Mouse (Mus musculus): Measurements from ENCODE around the gene Tmem182. TPM values are rescaled to one million over a fixed set of nuclear protein-coding genes. Genes with fewer than 3 reads are reported as not detected.

Tmem182 gene
- polyA plus RNA-seq, 1 experiment from 2014 or later = 0.57 TPM

DNA sequence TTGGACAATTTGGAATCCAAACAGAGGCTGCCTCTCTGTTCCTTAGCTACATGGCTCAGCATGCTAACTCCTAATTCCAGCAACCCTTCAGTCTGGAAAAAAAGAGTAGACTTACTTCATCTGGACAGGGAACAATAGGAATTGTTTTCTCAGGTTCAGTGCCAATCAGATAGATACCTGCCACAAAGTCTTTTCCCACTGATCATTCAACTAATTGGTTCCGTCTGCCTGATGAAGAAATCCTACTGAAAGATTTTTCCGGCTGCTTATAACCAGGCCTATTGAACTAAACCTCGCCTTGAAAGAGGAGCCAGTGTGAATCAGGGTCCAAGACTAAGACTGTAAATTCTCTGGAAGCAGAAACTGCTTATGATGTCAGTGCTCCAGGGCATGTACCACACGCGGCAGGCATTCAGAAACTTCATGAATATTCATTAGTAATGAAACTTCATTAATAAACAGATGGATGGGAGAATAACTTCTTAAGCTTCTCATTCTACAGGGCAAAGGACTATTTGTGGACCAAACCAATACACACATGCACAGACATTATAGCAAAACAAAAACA, 15.7 kb upstream of the Tmem182 start:
- ATAC-seq (ENCODE audit: low read depth) = no peak
- peak overlapping the region; percentile 72 for H3K4me3 ChIP-seq (ENCODE audit: low read depth, low read length)
- H3K27me3 ChIP-seq (ENCODE audit: control insufficient read depth, insufficient read depth, low read depth, low read length) = no peaks in the 10 kb centered on the region
- peak overlapping the region; percentile 71 for H3K9ac ChIP-seq (ENCODE audit: low read depth, low read length)
- no peak overlapping the region for H3K27ac ChIP-seq (ENCODE audit: low read length)
- H3K36me3 ChIP-seq (ENCODE audit: control insufficient read depth, insufficient read depth) = no peaks in the 10 kb centered on the region
- H3K4me2 ChIP-seq (ENCODE audit: low read depth, low read length) = peak overlapping the region; percentile 79
- peaks cover 5% of the 10 kb centered on the region for H3K4me1 ChIP-seq (ENCODE audit: control insufficient read depth, low read depth, low read length)
- WGBS (ENCODE audit: insufficient replicate concordance) = 36% methylated on average over 5 of the region's 5 CpGs
- no peaks in the 10 kb centered on the region for H3K9me3 ChIP-seq (replicated peaks; ENCODE audit: control insufficient read depth, low read length)

DNA sequence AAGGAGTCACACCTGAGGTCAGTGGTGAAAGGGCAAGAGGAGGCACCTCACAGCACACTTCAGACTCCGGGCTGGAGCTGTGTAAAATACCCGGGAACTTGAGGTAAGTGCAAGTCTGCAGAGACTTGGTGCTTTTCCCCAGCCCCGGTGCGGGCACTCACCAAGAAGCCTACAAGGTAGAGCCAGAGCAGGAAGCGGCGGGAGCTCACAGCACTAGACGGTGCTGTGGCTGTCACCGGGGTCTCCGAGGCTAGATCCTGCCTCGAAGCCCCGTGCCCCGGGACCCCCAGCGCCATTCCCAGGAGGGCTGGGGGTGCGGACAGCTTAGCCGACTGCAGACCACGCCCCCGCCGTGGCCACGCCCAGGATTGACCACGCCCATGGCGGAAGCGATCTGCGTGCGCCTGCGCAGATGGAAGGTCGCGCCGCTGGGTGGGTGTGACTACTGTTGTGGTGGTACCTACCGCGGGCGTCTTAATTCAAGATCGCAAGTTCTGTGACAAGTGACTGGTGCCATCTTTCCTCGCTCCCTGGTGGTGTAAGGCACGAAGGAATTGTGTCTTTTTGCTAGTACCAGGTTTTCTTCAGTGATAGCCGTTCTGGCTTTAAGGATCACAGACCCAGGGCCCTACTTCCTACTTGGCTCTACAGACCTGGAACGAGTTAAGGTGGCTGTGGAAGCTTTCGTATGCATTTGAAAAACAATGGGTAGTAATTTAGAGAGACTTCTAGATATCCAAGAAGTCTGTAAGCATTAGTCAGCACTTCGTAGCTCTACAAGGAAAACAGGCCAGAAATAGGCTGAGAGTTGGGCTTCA, 14.9 kb upstream of the Tmem182 start, which contains the start of gene Mfsd9:
Gene Mfsd9, minus strand, starts transcription at position 364 of the 818 bp plus-strand sequence.
- H3K27me3 ChIP-seq (ENCODE audit: control insufficient read depth, insufficient read depth, low read depth, low read length) = no peaks in the 10 kb centered on the region
- H3K4me1 ChIP-seq (ENCODE audit: control insufficient read depth, low read depth, low read length) = peaks cover 5% of the 10 kb centered on the region
- 3% methylated on average over 37 of the region's 38 CpGs for WGBS (ENCODE audit: insufficient replicate concordance)
- peak within 1 kb of the TSS; percentile 16; the same call in 1 of the 2 replicates for H3K27ac ChIP-seq (ENCODE audit: low read length)
- H3K4me3 ChIP-seq (ENCODE audit: low read depth, low read length) = peak within 1 kb of the TSS; percentile 72
- peak within 1 kb of the TSS; percentile 79 for H3K4me2 ChIP-seq (ENCODE audit: low read depth, low read length)
- H3K36me3 ChIP-seq (ENCODE audit: control insufficient read depth, insufficient read depth) = no peaks in the 10 kb centered on the region
- peak within 1 kb of the TSS; percentile 71 for H3K9ac ChIP-seq (ENCODE audit: low read depth, low read length)
- no peaks in the 10 kb centered on the region for H3K9me3 ChIP-seq (replicated peaks; ENCODE audit: control insufficient read depth, low read length)
- peak; percentile 87 for ATAC-seq (ENCODE audit: low read depth)

DNA sequence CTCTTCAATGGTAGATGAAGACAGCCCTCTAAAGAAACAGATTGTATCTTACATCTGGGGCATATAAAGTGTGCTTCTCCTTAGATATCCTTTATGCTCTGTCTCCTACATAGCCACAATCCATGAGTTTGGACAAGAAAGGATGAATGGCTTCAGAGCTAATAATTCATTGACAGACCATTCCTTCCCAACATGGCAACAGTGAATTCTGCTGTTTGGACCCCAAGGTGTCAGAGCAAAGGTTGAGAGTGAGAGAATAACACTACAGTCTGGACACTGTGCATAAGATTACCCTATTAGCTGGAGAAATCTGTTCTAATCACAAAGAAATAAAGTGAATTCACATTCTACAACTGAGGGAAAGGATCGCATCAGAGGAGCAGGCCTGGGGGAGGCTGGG, 9.9 kb upstream of the Tmem182 start:
- Histone ChIP-seq H3K36me3 (ENCODE audit: control insufficient read depth, insufficient read depth) (no peaks in the 10 kb centered on the region), H3K27me3 (ENCODE audit: control insufficient read depth, insufficient read depth, low read depth, low read length) (no peaks in the 10 kb centered on the region), H3K4me1 (ENCODE audit: control insufficient read depth, low read depth, low read length) (peaks cover 5% of the 10 kb centered on the region; the same call in 1 of the 2 replicates), H3K4me3 (ENCODE audit: low read depth, low read length) (no peak overlapping the region), H3K9ac (ENCODE audit: low read depth, low read length) (no peak overlapping the region), H3K4me2 (ENCODE audit: low read depth, low read length) (no peak overlapping the region), H3K9me3 (replicated peaks; ENCODE audit: control insufficient read depth, low read length) (no peaks in the 10 kb centered on the region), H3K27ac (ENCODE audit: low read length) (no peak overlapping the region)
- WGBS (ENCODE audit: insufficient replicate concordance) = 76% methylated on average over 1 of the region's 1 CpGs
- ATAC-seq (ENCODE audit: low read depth) = no peak

DNA sequence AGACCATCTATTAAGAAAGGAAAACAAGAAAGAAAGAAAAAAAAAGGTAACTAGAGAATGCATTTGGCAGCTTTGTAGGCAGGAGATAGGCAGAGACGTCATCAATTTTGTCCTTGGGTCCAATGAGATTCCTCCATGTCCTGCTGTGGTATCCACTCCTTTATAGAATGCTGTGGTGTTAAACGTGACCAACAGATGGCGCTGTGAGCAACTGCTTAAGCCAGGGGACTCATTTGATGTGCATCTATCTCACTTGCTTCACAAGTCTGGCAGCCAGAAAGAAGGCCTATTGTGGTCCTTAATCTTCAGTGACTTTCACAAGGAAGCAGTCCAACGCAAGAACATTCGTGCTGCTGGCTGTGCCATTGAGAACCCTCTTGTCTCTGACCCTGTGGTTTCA, 8.1 kb upstream of the Tmem182 start:
- ATAC-seq (ENCODE audit: low read depth) = 0 out of 2 replicates have a peak, but pooled peaks have one; percentile 16
- 9% methylated on average over 5 of the region's 5 CpGs for WGBS (ENCODE audit: insufficient replicate concordance)
- no peak overlapping the region for H3K9ac ChIP-seq (ENCODE audit: low read depth, low read length)
- no peak overlapping the region for H3K27ac ChIP-seq (ENCODE audit: low read length)
- H3K27me3 ChIP-seq (ENCODE audit: control insufficient read depth, insufficient read depth, low read depth, low read length) = no peaks in the 10 kb centered on the region
- H3K9me3 ChIP-seq (replicated peaks; ENCODE audit: control insufficient read depth, low read length) = no peaks in the 10 kb centered on the region
- H3K36me3 ChIP-seq (ENCODE audit: control insufficient read depth, insufficient read depth) = no peaks in the 10 kb centered on the region
- no peaks in the 10 kb centered on the region for H3K4me1 ChIP-seq (ENCODE audit: control insufficient read depth, low read depth, low read length)
- H3K4me3 ChIP-seq (ENCODE audit: low read depth, low read length) = no peak overlapping the region
- H3K4me2 ChIP-seq (ENCODE audit: low read depth, low read length) = no peak overlapping the region

DNA sequence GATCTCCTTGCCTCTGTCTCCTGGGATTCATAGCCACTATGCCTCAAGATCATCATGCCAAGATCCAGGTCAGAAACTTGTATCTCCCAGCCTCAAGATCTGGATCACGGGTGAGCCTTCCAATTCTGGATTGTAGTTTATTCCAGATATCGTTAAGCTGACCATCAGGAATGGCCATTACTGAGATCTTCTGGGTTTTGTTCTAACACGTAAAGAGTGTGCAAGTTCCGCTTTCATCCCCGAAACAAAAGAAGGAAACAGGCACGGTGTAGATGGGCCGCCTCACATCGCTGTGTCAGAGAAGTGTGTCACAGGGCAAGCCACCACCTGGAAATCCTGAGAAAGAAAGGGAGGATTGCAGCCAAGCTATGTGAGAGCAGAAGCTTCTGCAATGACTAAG, 6.3 kb upstream of the Tmem182 start:
- ATAC-seq (ENCODE audit: low read depth) = no peak
- Histone ChIP-seq H3K9ac (ENCODE audit: low read depth, low read length) (no peak overlapping the region), H3K27ac (ENCODE audit: low read length) (no peak overlapping the region), H3K36me3 (ENCODE audit: control insufficient read depth, insufficient read depth) (no peaks in the 10 kb centered on the region), H3K4me2 (ENCODE audit: low read depth, low read length) (no peak overlapping the region), H3K4me3 (ENCODE audit: low read depth, low read length) (no peak overlapping the region), H3K27me3 (ENCODE audit: control insufficient read depth, insufficient read depth, low read depth, low read length) (no peaks in the 10 kb centered on the region), H3K4me1 (ENCODE audit: control insufficient read depth, low read depth, low read length) (no peaks in the 10 kb centered on the region), H3K9me3 (replicated peaks; ENCODE audit: control insufficient read depth, low read length) (no peaks in the 10 kb centered on the region)
- WGBS (ENCODE audit: insufficient replicate concordance) = 64% methylated on average over 8 of the region's 8 CpGs

DNA sequence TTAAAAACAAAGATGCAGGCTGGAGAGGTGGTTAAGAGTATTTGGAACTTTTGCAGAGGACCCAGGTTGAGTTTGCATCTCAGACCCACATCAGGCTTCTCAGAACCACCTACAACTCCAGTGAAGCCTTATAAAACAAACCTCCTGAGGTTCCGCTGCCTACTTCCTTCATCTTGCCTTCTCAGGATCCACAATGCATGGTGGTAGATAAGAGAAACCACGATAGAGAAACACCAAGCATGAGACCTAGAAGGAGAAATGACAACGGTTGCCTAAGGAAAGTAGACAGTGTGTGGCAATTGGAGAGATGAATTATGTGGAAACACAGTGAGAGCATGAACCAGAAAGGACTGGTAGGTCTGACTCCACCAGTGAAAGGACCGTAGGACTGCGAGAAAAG, 4.5 kb upstream of the Tmem182 start:
- Histone ChIP-seq H3K9me3 (replicated peaks; ENCODE audit: control insufficient read depth, low read length) (no peaks in the 10 kb centered on the region), H3K4me1 (ENCODE audit: control insufficient read depth, low read depth, low read length) (no peaks in the 10 kb centered on the region), H3K27ac (ENCODE audit: low read length) (no peak overlapping the region), H3K27me3 (ENCODE audit: control insufficient read depth, insufficient read depth, low read depth, low read length) (no peaks in the 10 kb centered on the region), H3K9ac (ENCODE audit: low read depth, low read length) (no peak overlapping the region), H3K36me3 (ENCODE audit: control insufficient read depth, insufficient read depth) (no peaks in the 10 kb centered on the region), H3K4me3 (ENCODE audit: low read depth, low read length) (no peak overlapping the region), H3K4me2 (ENCODE audit: low read depth, low read length) (no peak overlapping the region)
- ATAC-seq (ENCODE audit: low read depth) = no peak
- 28% methylated on average over 5 of the region's 5 CpGs for WGBS (ENCODE audit: insufficient replicate concordance)

DNA sequence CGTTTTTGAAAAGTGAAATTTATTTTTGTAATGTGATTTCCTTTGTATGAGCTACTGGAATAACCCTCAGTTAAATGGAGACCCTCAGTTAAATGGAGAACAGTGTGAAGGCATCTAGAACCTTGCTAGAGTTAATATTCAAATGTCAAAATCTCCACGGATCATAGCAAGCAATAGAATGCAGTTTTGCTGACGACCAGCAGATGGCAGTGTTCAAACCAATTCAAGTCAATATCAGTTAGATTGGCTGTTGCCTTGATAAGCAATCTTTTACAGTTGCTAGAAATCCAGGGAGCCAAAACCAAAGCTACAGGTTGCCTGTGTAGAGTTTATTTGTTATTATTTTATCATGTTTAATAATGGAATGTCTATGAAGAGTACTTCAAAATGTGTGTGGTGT, 2.6 kb upstream of the Tmem182 start:
- 15% methylated on average over 3 of the region's 3 CpGs for WGBS (ENCODE audit: insufficient replicate concordance)
- ATAC-seq (ENCODE audit: low read depth) = no peak
- no peak overlapping the region for H3K4me2 ChIP-seq (ENCODE audit: low read depth, low read length)

DNA sequence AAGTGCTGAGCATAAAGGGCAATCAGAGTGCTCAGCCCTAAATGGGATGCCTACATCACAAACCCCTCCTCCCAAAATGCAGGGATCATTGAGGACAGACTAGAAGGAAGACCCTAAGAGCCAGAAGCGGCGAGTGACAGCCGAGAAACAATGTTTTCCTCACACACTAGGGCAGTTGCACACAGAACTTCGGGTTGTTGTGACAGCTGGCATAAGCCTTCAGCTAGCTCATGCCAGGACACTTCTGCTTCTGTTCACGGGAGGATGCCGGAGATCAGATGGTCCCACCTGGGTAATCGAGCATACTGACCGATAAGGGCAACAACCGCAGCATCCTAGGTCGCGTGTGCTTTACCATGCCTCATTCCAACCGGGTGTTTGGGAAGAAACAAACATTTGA, 1.3 kb upstream of the Tmem182 start:
- H3K36me3 ChIP-seq (ENCODE audit: control insufficient read depth, insufficient read depth) = no peaks in the 10 kb centered on the region
- WGBS (ENCODE audit: insufficient replicate concordance) = 74% methylated on average over 12 of the region's 12 CpGs
- no peak overlapping the region for H3K4me2 ChIP-seq (ENCODE audit: low read depth, low read length)
- H3K9me3 ChIP-seq (replicated peaks; ENCODE audit: control insufficient read depth, low read length) = no peaks in the 10 kb centered on the region
- ATAC-seq (ENCODE audit: low read depth) = no peak
- H3K27me3 ChIP-seq (ENCODE audit: control insufficient read depth, insufficient read depth, low read depth, low read length) = no peaks in the 10 kb centered on the region
- H3K9ac ChIP-seq (ENCODE audit: low read depth, low read length) = no peak overlapping the region
- H3K4me1 ChIP-seq (ENCODE audit: control insufficient read depth, low read depth, low read length) = no peaks in the 10 kb centered on the region
- no peak overlapping the region for H3K27ac ChIP-seq (ENCODE audit: low read length)
- H3K4me3 ChIP-seq (ENCODE audit: low read depth, low read length) = no peak overlapping the region

More for the DNA sequence above, 2.6 kb upstream of the Tmem182 start:
- Histone ChIP-seq H3K9me3 (replicated peaks; ENCODE audit: control insufficient read depth, low read length) (no peaks in the 10 kb centered on the region), H3K27ac (ENCODE audit: low read length) (no peak overlapping the region), H3K4me3 (ENCODE audit: low read depth, low read length) (no peak overlapping the region), H3K36me3 (ENCODE audit: control insufficient read depth, insufficient read depth) (no peaks in the 10 kb centered on the region), H3K27me3 (ENCODE audit: control insufficient read depth, insufficient read depth, low read depth, low read length) (no peaks in the 10 kb centered on the region), H3K9ac (ENCODE audit: low read depth, low read length) (no peak overlapping the region), H3K4me1 (ENCODE audit: control insufficient read depth, low read depth, low read length) (no peaks in the 10 kb centered on the region)

DNA sequence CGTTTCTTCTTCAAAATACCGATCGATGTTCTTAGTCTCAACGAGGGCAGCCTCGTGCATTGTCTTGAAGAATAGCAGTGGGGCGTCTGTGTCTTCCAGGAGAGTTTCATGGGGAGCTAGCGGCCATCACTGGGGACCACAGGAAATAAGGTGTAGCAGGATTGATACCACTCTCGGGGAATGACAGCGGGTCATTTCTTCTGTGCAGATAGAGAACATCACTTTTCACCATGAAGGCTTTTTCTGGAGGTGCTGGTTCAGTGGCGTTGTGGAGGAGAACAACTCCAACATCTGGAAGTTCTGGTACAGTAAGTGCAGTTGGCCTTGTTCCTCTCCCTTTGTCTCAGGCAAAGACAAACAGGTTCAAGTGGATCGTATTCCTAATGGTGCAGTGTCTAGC, 490 bp downstream of the Tmem182 start:
- Histone ChIP-seq H3K9ac (ENCODE audit: low read depth, low read length) (no peak overlapping the region), H3K9me3 (replicated peaks; ENCODE audit: control insufficient read depth, low read length) (no peaks in the 10 kb centered on the region), H3K27me3 (ENCODE audit: control insufficient read depth, insufficient read depth, low read depth, low read length) (no peaks in the 10 kb centered on the region), H3K4me1 (ENCODE audit: control insufficient read depth, low read depth, low read length) (no peaks in the 10 kb centered on the region), H3K27ac (ENCODE audit: low read length) (no peak overlapping the region), H3K4me2 (ENCODE audit: low read depth, low read length) (no peak overlapping the region), H3K4me3 (ENCODE audit: low read depth, low read length) (no peak overlapping the region), H3K36me3 (ENCODE audit: control insufficient read depth, insufficient read depth) (no peaks in the 10 kb centered on the region)
- no peak for ATAC-seq (ENCODE audit: low read depth)
- WGBS (ENCODE audit: insufficient replicate concordance) = 70% methylated on average over 11 of the region's 11 CpGs
